Mouse (Mus musculus) liver, embryonic 14.5 days (tissue): ENCODE data around the gene Ppp2r5b.

ENCODE experiments used
- CTCF ChIP-seq: IDR thresholded peaks from 2 replicates; pipeline ENCODE4 v1.5.1; 2016; ENCODE audit warnings: antibody characterized with exemption, low read depth, control low read depth
- EP300 ChIP-seq: IDR thresholded peaks from 2 replicates; pipeline ENCODE4 v1.6.1; 2016; ENCODE audit warnings: antibody characterized with exemption, low read depth

DNA sequence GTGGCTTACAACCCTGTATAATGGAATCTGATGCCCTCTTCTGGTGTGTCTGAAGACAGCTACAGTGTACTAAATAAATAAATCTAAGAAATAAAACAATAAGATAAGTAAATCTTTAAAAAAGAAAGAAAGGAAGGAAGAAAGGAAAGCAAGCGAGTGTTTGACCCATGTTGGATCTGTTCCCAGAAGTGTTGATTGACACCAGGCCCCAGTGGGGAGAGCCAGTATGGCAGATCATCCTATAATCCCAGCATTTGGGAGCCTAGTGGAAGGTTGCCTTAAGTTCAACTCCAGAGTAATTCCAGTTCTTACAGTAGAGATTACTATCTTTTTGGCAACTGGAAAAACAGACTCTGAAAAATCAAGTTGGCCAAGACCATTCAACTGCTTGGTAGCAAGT lies 10.1 kb upstream of the Ppp2r5b start:
- TF ChIP-seq CTCF (no peak), EP300 (no peak)
